Mouse (Mus musculus) left cerebral cortex, postnatal 36 days (tissue): Measurements from ENCODE around the gene Cxxc4. TPM values are rescaled to one million over a fixed set of nuclear protein-coding genes. Genes with fewer than 3 reads are reported as not detected.
A peak's percentile ranks its signal among the peaks of the same experiment; 100 is the strongest.

ENCODE experiments used
- DNase-seq, 2 experiments: peaks; one replicate each; pipeline ENCODE4 v3.0.0; 2021 to 2022; ENCODE audit warnings: low spot score in 2 of 2, mixed read lengths in 1 of 2
- intact Hi-C: fragments of 180-260 bp; cut with DNase I; formaldehyde crosslinking; loops from one replicate; pipeline ENCODE4 v1.15.1; 2025
- microRNA-seq: library from miRNA; unstranded; fragments of <30 nt; microRNA quantifications from one replicate; pipeline ENCODE4 v1.2.0, GENCODE M21; 2022
- total RNA-seq, 2 experiments: library from RNA; stranded (reverse); gene quantifications; 2 replicates each; pipeline ENCODE4 v1.2.3; 2021

Cxxc4 gene
- total RNA-seq, 2 experiments from 2014 or later: 20.9 to 27.9 TPM

GRCm38 (mm10) chr3:134240718-134241025 is 4.4 kb downstream of the Cxxc4 start:
- intact Hi-C loops: loop anchor here (10.0 kb wide), 1 partner anchor 926 kb away; the partner anchor contains the start of gene Ppa2
- DNase-seq: no peak

GRCm38 (mm10) chr3:134243168-134243849 is 7.0 kb downstream of the Cxxc4 start:
- intact Hi-C loops: loop anchor here (10.0 kb wide), 1 partner anchor 929 kb away; the partner anchor contains the start of gene Ppa2

GRCm38 (mm10) chr3:134243850-134244247 is 7.6 kb downstream of the Cxxc4 start:
- intact Hi-C loops: loop anchor here (10.0 kb wide), 1 partner anchor 929 kb away; the partner anchor contains the start of gene Ppa2

More at GRCm38 (mm10) chr3:134243168-134243849, 7.0 kb downstream of the Cxxc4 start:
- DNase-seq: no peak

GRCm38 (mm10) chr3:134254221-134254620 is 17.9 kb downstream of the Cxxc4 start:
- intact Hi-C loops: no loop called here
- DNase-seq: no peak

More at GRCm38 (mm10) chr3:134243850-134244247, 7.6 kb downstream of the Cxxc4 start:
- DNase-seq: no peak

- intact Hi-C loops: no loop called here
These were observed 22.4 kb downstream of the Cxxc4 start for GRCm38 (mm10) chr3:134258715-134259114.

GRCm38 (mm10) chr3:134259300-134259699 is 23.0 kb downstream of the Cxxc4 start:
- DNase-seq: no peak
- intact Hi-C loops: no loop called here

More at GRCm38 (mm10) chr3:134258715-134259114, 22.4 kb downstream of the Cxxc4 start:
- no peak for DNase-seq

GRCm38 (mm10) chr3:134279655-134280054 is 43.4 kb downstream of the Cxxc4 start:
- DNase-seq: no peak
- intact Hi-C loops: no loop called here

GRCm38 (mm10) chr3:134281527-134282370 is 45.5 kb downstream of the Cxxc4 start:
- DNase-seq: peak in 1 of 2 experiments; percentile 6

GRCm38 (mm10) chr3:134295217-134295616 is 58.9 kb downstream of the Cxxc4 start:
- no peak for DNase-seq
- intact Hi-C loops: no loop called here

More at GRCm38 (mm10) chr3:134281527-134282370, 45.5 kb downstream of the Cxxc4 start:
- intact Hi-C loops: no loop called here

GRCm38 (mm10) chr3:134302681-134303491 is 66.6 kb downstream of the Cxxc4 start:
- intact Hi-C loops: loop anchor here (2.0 kb wide), 1 partner anchor 64 kb away; no protein-coding TSS in a partner anchor
- peak; percentile 6 to 14 for DNase-seq

GRCm38 (mm10) chr3:134303492-134303808 is 67.2 kb downstream of the Cxxc4 start:
- intact Hi-C loops: loop anchor here (2.0 kb wide), 1 partner anchor 65 kb away; no protein-coding TSS in a partner anchor
- no peak for DNase-seq

- intact Hi-C loops: no loop called here
- DNase-seq: no peak
These were observed 70.2 kb downstream of the Cxxc4 start for GRCm38 (mm10) chr3:134306507-134306906.

GRCm38 (mm10) chr3:134307801-134308200 is 71.5 kb downstream of the Cxxc4 start:
- intact Hi-C loops: no loop called here
- no peak for DNase-seq

Small RNA genes lying within 50 kb of the gene (microRNA-seq; reads per million reads assigned to microRNA genes)
- not detected for gene Mir1895
